Mouse (Mus musculus) brain, embryonic 14.5 days (tissue): ENCODE measurements at regions not wholly inside any gene's neighbourhood (a gene's known extent, or its start where the extent isn't known, plus 50 kb on each side); places are given as distances from the start of the nearest gene placed in this dataset.

Experiments
- CTCF ChIP-seq: fragments of 200-500 bp; IDR thresholded peaks from 2 replicates; pipeline ENCODE4 v1.5.1; 2012; ENCODE audit warnings: inconsistent platforms, mild to moderate bottlenecking, moderate library complexity, borderline replicate concordance; ENCODE audit not compliant: insufficient read depth, insufficient read length; ENCODE audit errors: extremely low read depth
- POLR2A ChIP-seq: fragments of 200-500 bp; IDR thresholded peaks from 2 replicates; pipeline ENCODE4 v1.6.1; 2012; ENCODE audit warnings: mild to moderate bottlenecking, inconsistent platforms, borderline replicate concordance; ENCODE audit not compliant: poor library complexity, insufficient read depth, insufficient read length, severe bottlenecking; ENCODE audit errors: extremely low read depth

- TF ChIP-seq CTCF (no peak), POLR2A (no peak)
These were observed 83.3 kb downstream of the Rbm43 start for GRCm38 (mm10) chr2:51851711-51852110.
